Mouse (Mus musculus): Measurements from ENCODE around the gene Selenoo. TPM values are rescaled to one million over a fixed set of nuclear protein-coding genes. Genes with fewer than 3 reads are reported as not detected.
A peak's percentile ranks its signal among the peaks of the same experiment; 100 is the strongest.

Selenoo gene
- polyA plus RNA-seq, 1 experiment from 2014 or later = 10.4 TPM

GRCm38 (mm10) chr15:89147456-89147855 lies 58.6 kb downstream of the Selenoo start:
- H3K4me3 ChIP-seq (ENCODE audit: low read depth, low read length) = peak overlapping the region; percentile 28
- no peaks in the 10 kb centered on the region for H3K36me3 ChIP-seq (ENCODE audit: control insufficient read depth, insufficient read depth)
- 21% methylated on average over 10 of the region's 10 CpGs for WGBS
- H3K27ac ChIP-seq (ENCODE audit: low read depth, low read length) = no peak overlapping the region
- H3K9me3 ChIP-seq (ENCODE audit: control insufficient read depth) = no peaks in the 10 kb centered on the region
- TF ChIP-seq CTCF (IDR thresholded peaks at IDR 0.05; ENCODE audit: low read depth) = no peak
- peaks cover 52% of the 10 kb centered on the region for H3K27me3 ChIP-seq (replicated peaks; ENCODE audit: control insufficient read depth, insufficient read depth, low read length)
- H3K4me2 ChIP-seq (replicated peaks; ENCODE audit: low read depth) = peak overlapping the region; percentile 58; the same call in 1 of the 2 replicates
- no peak for ATAC-seq
- peaks cover 3% of the 10 kb centered on the region; the same call in 1 of the 2 replicates for H3K4me1 ChIP-seq (replicated peaks; ENCODE audit: control insufficient read depth, insufficient read depth, low read length)
- H3K9ac ChIP-seq (ENCODE audit: low read depth, low read length) = no peak overlapping the region

GRCm38 (mm10) chr15:89147895-89148294 lies 59.0 kb downstream of the Selenoo start:
- WGBS = 54% methylated on average over 4 of the region's 4 CpGs
- Histone ChIP-seq H3K36me3 (ENCODE audit: control insufficient read depth, insufficient read depth) (no peaks in the 10 kb centered on the region), H3K9ac (ENCODE audit: low read depth, low read length) (no peak overlapping the region), H3K9me3 (ENCODE audit: control insufficient read depth) (no peaks in the 10 kb centered on the region), H3K4me1 (replicated peaks; ENCODE audit: control insufficient read depth, insufficient read depth, low read length) (peaks cover 3% of the 10 kb centered on the region; the same call in 1 of the 2 replicates), H3K4me3 (ENCODE audit: low read depth, low read length) (no peak overlapping the region), H3K4me2 (replicated peaks; ENCODE audit: low read depth) (no peak overlapping the region), H3K27ac (ENCODE audit: low read depth, low read length) (no peak overlapping the region), H3K27me3 (replicated peaks; ENCODE audit: control insufficient read depth, insufficient read depth, low read length) (peaks cover 48% of the 10 kb centered on the region)
- TF ChIP-seq CTCF (IDR thresholded peaks at IDR 0.05; ENCODE audit: low read depth) = no peak
- no peak for ATAC-seq

- WGBS = 9% methylated on average over 25 of the region's 25 CpGs
- peak overlapping the region; percentile 46 for H3K9ac ChIP-seq (ENCODE audit: low read depth, low read length)
- H3K9me3 ChIP-seq (ENCODE audit: control insufficient read depth) = no peaks in the 10 kb centered on the region
- H3K36me3 ChIP-seq (ENCODE audit: control insufficient read depth, insufficient read depth) = no peaks in the 10 kb centered on the region
- ATAC-seq = no peak
- peaks cover 3% of the 10 kb centered on the region; the same call in 1 of the 2 replicates for H3K4me1 ChIP-seq (replicated peaks; ENCODE audit: control insufficient read depth, insufficient read depth, low read length)
- no peak for TF ChIP-seq CTCF (IDR thresholded peaks at IDR 0.05; ENCODE audit: low read depth)
- H3K27ac ChIP-seq (ENCODE audit: low read depth, low read length) = no peak overlapping the region
- H3K4me3 ChIP-seq (ENCODE audit: low read depth, low read length) = peak overlapping the region; percentile 65
- peak overlapping the region; percentile 92 for H3K4me2 ChIP-seq (replicated peaks; ENCODE audit: low read depth)
- H3K27me3 ChIP-seq (replicated peaks; ENCODE audit: control insufficient read depth, insufficient read depth, low read length) = peaks cover 48% of the 10 kb centered on the region
These were observed 59.8 kb downstream of the Selenoo start for GRCm38 (mm10) chr15:89148496-89149270.

GRCm38 (mm10) chr15:89149271-89150040 lies 60.6 kb downstream of the Selenoo start, which contains the start of gene Mapk11:
Gene Mapk11 (minus strand): TSS chr15:89149628.
- Histone ChIP-seq H3K36me3 (ENCODE audit: control insufficient read depth, insufficient read depth) (0 out of 2 replicates have a peak, but pooled peaks cover 3% of the 10 kb centered on the region), H3K4me3 (ENCODE audit: low read depth, low read length) (peak within 1 kb of the TSS; percentile 65), H3K27me3 (replicated peaks; ENCODE audit: control insufficient read depth, insufficient read depth, low read length) (peaks cover 48% of the 10 kb centered on the region), H3K4me1 (replicated peaks; ENCODE audit: control insufficient read depth, insufficient read depth, low read length) (peaks cover 3% of the 10 kb centered on the region; the same call in 1 of the 2 replicates), H3K4me2 (replicated peaks; ENCODE audit: low read depth) (peak within 1 kb of the TSS; percentile 92), H3K27ac (ENCODE audit: low read depth, low read length) (no peak within 1 kb of the TSS), H3K9ac (ENCODE audit: low read depth, low read length) (peak within 1 kb of the TSS; percentile 46), H3K9me3 (ENCODE audit: control insufficient read depth) (no peaks in the 10 kb centered on the region)
- no peak for TF ChIP-seq CTCF (IDR thresholded peaks at IDR 0.05; ENCODE audit: low read depth)
- whole genome bisulfite sequencing = under 1% methylated on average over 50 of the region's 61 CpGs
- peak; percentile 34; the same call in 1 of the 2 replicates for ATAC-seq

Other genes with a start within 250 kb of the Selenoo start
- gene Pim3, start 226.9 kb upstream of the Selenoo start, polyA plus RNA-seq (2015; fragmentation: Nextera tagmentation; extraction: Ambion mirVana) = 28.0 and 36.8 TPM in 2 replicates
- gene Ttll8, start 134.7 kb upstream of the Selenoo start, polyA plus RNA-seq (2015; fragmentation: Nextera tagmentation; extraction: Ambion mirVana) = not detected in 2 replicates
- not detected in 2 replicates for gene Mlc1, start 110.1 kb upstream of the Selenoo start, polyA plus RNA-seq (2015; fragmentation: Nextera tagmentation; extraction: Ambion mirVana)
- gene Mov10l1, start 106.2 kb upstream of the Selenoo start, polyA plus RNA-seq (2015; fragmentation: Nextera tagmentation; extraction: Ambion mirVana) = not detected in 2 replicates
- 0.26 and 0.48 TPM in 2 replicates for gene Panx2, start 29.4 kb upstream of the Selenoo start, polyA plus RNA-seq (2015; fragmentation: Nextera tagmentation; extraction: Ambion mirVana)
- gene Trabd, start 14.0 kb upstream of the Selenoo start, polyA plus RNA-seq (2015; fragmentation: Nextera tagmentation; extraction: Ambion mirVana) = 32.5 and 33.0 TPM in 2 replicates
- gene Tubgcp6, start 34.0 kb downstream of the Selenoo start, polyA plus RNA-seq (2015; fragmentation: Nextera tagmentation; extraction: Ambion mirVana) = 3.6 and 4.2 TPM in 2 replicates
- gene Hdac10, start 39.6 kb downstream of the Selenoo start, polyA plus RNA-seq (2015; fragmentation: Nextera tagmentation; extraction: Ambion mirVana) = 7.6 and 8.6 TPM in 2 replicates
- 2.3 and 2.7 TPM in 2 replicates for gene Mapk12, start 51.6 kb downstream of the Selenoo start, polyA plus RNA-seq (2015; fragmentation: Nextera tagmentation; extraction: Ambion mirVana)
- 1.6 and 1.9 TPM in 2 replicates for gene Mapk11, start 60.5 kb downstream of the Selenoo start, polyA plus RNA-seq (2015; fragmentation: Nextera tagmentation; extraction: Ambion mirVana)
- 71.5 and 74.0 TPM in 2 replicates for gene Plxnb2, start 91.7 kb downstream of the Selenoo start, polyA plus RNA-seq (2015; fragmentation: Nextera tagmentation; extraction: Ambion mirVana)
- gene Dennd6b, start 107.4 kb downstream of the Selenoo start, polyA plus RNA-seq (2015; fragmentation: Nextera tagmentation; extraction: Ambion mirVana) = 3.2 and 3.4 TPM in 2 replicates
- 17.7 and 21.3 TPM in 2 replicates for gene Ppp6r2, start 122.5 kb downstream of the Selenoo start, polyA plus RNA-seq (2015; fragmentation: Nextera tagmentation; extraction: Ambion mirVana)
- gene Sbf1, start 226.2 kb downstream of the Selenoo start, polyA plus RNA-seq (2015; fragmentation: Nextera tagmentation; extraction: Ambion mirVana) = 22.2 and 24.2 TPM in 2 replicates
- 0.14 TPM in 1 of 2 replicates, not detected in the other for gene Adm2, start 233.6 kb downstream of the Selenoo start, polyA plus RNA-seq (2015; fragmentation: Nextera tagmentation; extraction: Ambion mirVana)
- gene Miox, start 245.3 kb downstream of the Selenoo start, polyA plus RNA-seq (2015; fragmentation: Nextera tagmentation; extraction: Ambion mirVana) = not detected in 2 replicates

Data from intestine, postnatal 0 days (tissue).